Mouse (Mus musculus) bone marrow, adult 2 months (tissue): ENCODE measurements at regions not wholly inside any gene's neighbourhood (a gene's known extent, or its start where the extent isn't known, plus 50 kb on each side); places are given as distances from the start of the nearest gene placed in this dataset.

ENCODE experiments used
- CTCF ChIP-seq: fragments of 200-500 bp; IDR thresholded peaks from 2 replicates; pipeline ENCODE4 v1.5.1; 2011; ENCODE audit warnings: low read length, control low read depth; ENCODE audit not compliant: control insufficient read depth, insufficient read depth
- POLR2A ChIP-seq: fragments of 200-500 bp; IDR thresholded peaks from 2 replicates; pipeline ENCODE4 v1.6.1; 2011; ENCODE audit warnings: low read depth, mild to moderate bottlenecking, control low read depth, low read length, borderline replicate concordance; ENCODE audit not compliant: control insufficient read depth

GRCm38 (mm10) chr15:38409168-38409567 is 983.8 kb downstream of the 4930447A16Rik start:
- TF ChIP-seq CTCF (no peak), POLR2A (no peak)
